Mouse (Mus musculus) heart, postnatal 0 days (tissue): ENCODE results near the gene Axl. TPM values are rescaled to one million over a fixed set of nuclear protein-coding genes. Genes with fewer than 3 reads are reported as not detected.

Source experiments
- ATAC-seq: fragments of 200-750 bp; cut with Nextera tagmentation; 2 replicates; pipeline ENCODE4 v1.8.0; 2017; ENCODE audit warnings: low read depth, moderate number of reproducible peaks, moderate library complexity; ENCODE audit not compliant: insufficient read depth
- DNase-seq: peaks from one replicate; pipeline ENCODE4 v3.0.0-alpha.2; 2016; ENCODE audit warnings: low spot score
- H3K27ac ChIP-seq: fragments of 300-500 bp; sonication (generic); 2 replicates; pipeline ENCODE4 v1.5.1; 2014; ENCODE audit warnings: low read depth, mild to moderate bottlenecking
- H3K27me3 ChIP-seq: fragments of 300-500 bp; sonication (generic); 2 replicates; pipeline ENCODE4 v1.6.1; 2014; ENCODE audit warnings: low read length, mixed read lengths; ENCODE audit not compliant: control insufficient read depth, insufficient read depth
- H3K36me3 ChIP-seq: fragments of 300-500 bp; sonication (generic); replicated peaks from 2 replicates; pipeline ENCODE4 v1.6.1; 2014; ENCODE audit warnings: low read length, mixed read lengths; ENCODE audit not compliant: control insufficient read depth, insufficient read depth
- H3K4me1 ChIP-seq: fragments of 300-500 bp; sonication (generic); 2 replicates; pipeline ENCODE4 v1.6.1; 2014; ENCODE audit warnings: antibody characterized with exemption; ENCODE audit not compliant: control insufficient read depth, insufficient read depth
- H3K4me2 ChIP-seq: fragments of 300-500 bp; sonication (generic); 2 replicates; pipeline ENCODE4 v1.6.1; 2014; ENCODE audit warnings: low read depth, mild to moderate bottlenecking, low read length, moderate library complexity
- H3K4me3 ChIP-seq: fragments of 300-500 bp; sonication (generic); 2 replicates; pipeline ENCODE4 v1.5.1; 2014; ENCODE audit warnings: low read depth, low read length
- H3K9ac ChIP-seq: fragments of 300-500 bp; sonication (generic); replicated peaks from 2 replicates; pipeline ENCODE4 v1.6.1; 2014; ENCODE audit warnings: low read depth, low read length, mixed read lengths
- H3K9me3 ChIP-seq: fragments of 300-500 bp; sonication (generic); replicated peaks from 2 replicates; pipeline ENCODE4 v1.6.1; 2016; ENCODE audit warnings: low read length; ENCODE audit not compliant: control insufficient read depth
- CTCF ChIP-seq: IDR thresholded peaks from 2 replicates; pipeline ENCODE4 v1.5.1; 2016; ENCODE audit warnings: antibody characterized with exemption, control low read depth, low read depth
- EP300 ChIP-seq: IDR thresholded peaks from 2 replicates; pipeline ENCODE4 v1.6.1; 2016; ENCODE audit warnings: antibody characterized with exemption, low read depth
- WGBS: fragments of 180-500 bp; shearing (Covaris S2); extraction: QIAGEN DNeasy Blood & Tissue Kit; methylation state at CpG from one replicate; pipeline ENCODE4 v1.1.7; 2014; 5-methylcytosine and 5-hydroxymethylcytosine counted together
- microRNA-seq: library from miRNA; unstranded; fragments of <30 nt; microRNA quantifications from one replicate; pipeline ENCODE4, GENCODE M21; 2016
- polyA plus RNA-seq: library from polyadenylated mRNA; unstranded; fragments of >200 nt; fragmentation: Nextera tagmentation; extraction: Ambion mirVana; gene quantifications from 2 replicates; pipeline ENCODE4 v1.2.1, GENCODE M21; 2015
- total RNA-seq: library from RNA; depleted of rRNA; stranded (reverse); fragments of >200 nt; gene quantifications from 2 replicates; pipeline ENCODE4 v1.2.3, GENCODE M21; 2014; ENCODE audit warnings: low replicate concordance; rRNA removed

Axl gene
- total and polyA plus RNA-seq, 2 experiments from 2014 or later: 33.3 to 63.8 TPM

- Histone ChIP-seq H3K4me3 (no peak overlapping the region), H3K9me3 (no peaks in the 10 kb centered on the region), H3K4me1 (peaks cover 66% of the 10 kb centered on the region), H3K27me3 (no peaks in the 10 kb centered on the region), H3K9ac (no peak overlapping the region), H3K27ac (peak overlapping the region; percentile 81), H3K4me2 (peak overlapping the region; percentile 16; the same call in 1 of the 2 replicates), H3K36me3 (peaks cover 12% of the 10 kb centered on the region)
- ATAC-seq (peak; percentile 63), DNase-seq (no peak)
- peak; percentile 8; the same call in 1 of the 2 replicates for TF ChIP-seq EP300
- no peak for TF ChIP-seq CTCF
- 40% methylated on average over 15 of the region's 15 CpGs for WGBS
Observed at GRCm38 (mm10) chr7:25707581-25708292, 80.8 kb downstream of the Axl start.

Small RNA genes lying within 50 kb of the gene (microRNA-seq; reads per million reads assigned to microRNA genes)
- not detected for gene Gm24865

Other genes starting within 250 kb of the Axl start
- not detected in 2 replicates for gene Ceacam2, start 248.8 kb downstream of the Axl start, total RNA-seq
- gene Ceacam2, start 248.8 kb downstream of the Axl start, polyA plus RNA-seq: not detected in 2 replicates
- not detected in 2 replicates for gene Erich4, start 172.8 kb downstream of the Axl start, total RNA-seq
- gene Erich4, start 172.8 kb downstream of the Axl start, polyA plus RNA-seq: 0.12 TPM in 1 of 2 replicates, not detected in the other
- 73.5 and 80.4 TPM in 2 replicates for gene Dmac2, start 169.3 kb downstream of the Axl start, total RNA-seq
- 71.3 and 72.2 TPM in 2 replicates for gene Dmac2, start 169.3 kb downstream of the Axl start, polyA plus RNA-seq
- gene B3gnt8, start 162.1 kb downstream of the Axl start, total RNA-seq: 9.9 and 11.3 TPM in 2 replicates
- gene B3gnt8, start 162.1 kb downstream of the Axl start, polyA plus RNA-seq: 4.1 and 4.6 TPM in 2 replicates
- 146 and 154 TPM in 2 replicates for gene Bckdha, start 129.7 kb downstream of the Axl start, total RNA-seq
- 89.5 and 100 TPM in 2 replicates for gene Bckdha, start 129.7 kb downstream of the Axl start, polyA plus RNA-seq
- 20.1 and 20.3 TPM in 2 replicates for gene Exosc5, start 129.5 kb downstream of the Axl start, total RNA-seq
- gene Exosc5, start 129.5 kb downstream of the Axl start, polyA plus RNA-seq: 27.7 and 28.2 TPM in 2 replicates
- gene Tmem91, start 113.5 kb downstream of the Axl start, total RNA-seq: not detected in 2 replicates
- 0.77 and 1.2 TPM in 2 replicates for gene Tmem91, start 113.5 kb downstream of the Axl start, polyA plus RNA-seq
- 5.0 and 11.4 TPM in 2 replicates for gene B9d2, start 107.9 kb downstream of the Axl start, total RNA-seq
- 26.5 and 26.7 TPM in 2 replicates for gene B9d2, start 107.9 kb downstream of the Axl start, polyA plus RNA-seq
- gene Tgfb1, start 101.7 kb downstream of the Axl start, total RNA-seq: 10.4 and 10.7 TPM in 2 replicates
- gene Tgfb1, start 101.7 kb downstream of the Axl start, polyA plus RNA-seq: 2.6 TPM in 2 replicates
- 11.6 and 31.6 TPM in 2 replicates for gene Ccdc97, start 69.6 kb downstream of the Axl start, total RNA-seq
- 13.3 and 14.7 TPM in 2 replicates for gene Ccdc97, start 69.6 kb downstream of the Axl start, polyA plus RNA-seq
- 78.5 and 101 TPM in 2 replicates for gene Hnrnpul1, start 33.9 kb downstream of the Axl start, total RNA-seq
- 26.8 and 27.7 TPM in 2 replicates for gene Hnrnpul1, start 33.9 kb downstream of the Axl start, polyA plus RNA-seq
- 10.1 and 12.7 TPM in 2 replicates for gene Cyp2s1, start 28.2 kb upstream of the Axl start, total RNA-seq
- 4.1 and 4.4 TPM in 2 replicates for gene Cyp2s1, start 28.2 kb upstream of the Axl start, polyA plus RNA-seq
- gene Cyp2b10, start 108.9 kb upstream of the Axl start, total RNA-seq: not detected in 2 replicates
- gene Cyp2b10, start 108.9 kb upstream of the Axl start, polyA plus RNA-seq: 0.08 and 0.45 TPM in 2 replicates